Comparison of ENCODE assay signal across 16 mouse cellular contexts in genomic region chr10:92428026-92428425, GRCm38 (mm10).
"Had no signal": no experiment of that assay in that cellular context is flagged by ENCODE, and none has a peak within 500 bp of the region (broad histone marks: within the 10 kb centered on the region; RNA-seq: fewer than 3 reads in every experiment).

No protein-coding gene starts in this region.

- H3K4me3 ChIP-seq: limb, embryonic 15.5 days; liver, embryonic 12.5 days; megakaryocyte, embryonic 14.5 days; neural tube, embryonic 12.5 days had no signal

- H3K9me3 ChIP-seq: limb, embryonic 15.5 days; liver, embryonic 12.5 days; neural tube, embryonic 12.5 days had no signal

- H3K4me1 ChIP-seq: limb, embryonic 15.5 days; liver, embryonic 12.5 days; megakaryocyte, embryonic 14.5 days; neural tube, embryonic 12.5 days had no signal

- DNase-seq: kidney, adult 9 months; kidney, postnatal 25 days; layer of hippocampus, postnatal 36 days; lung, embryonic 14.5 days; lung, postnatal 10 days; retina, postnatal 1 day; right cerebral cortex, postnatal 4 days; spleen, adult 18-20 months; thymus, adult 2 months; thymus, postnatal 25 days had no signal

- H3K27ac ChIP-seq: limb, embryonic 15.5 days; liver, embryonic 12.5 days; macrophage; neural tube, embryonic 12.5 days had no signal

- H3K27me3 ChIP-seq: limb, embryonic 15.5 days; liver, embryonic 12.5 days; megakaryocyte, embryonic 14.5 days; neural tube, embryonic 12.5 days had no signal

- ATAC-seq: intestine, postnatal 0 days; liver, embryonic 12.5 days had no signal

- H3K4me2 ChIP-seq: limb, embryonic 15.5 days; liver, embryonic 12.5 days; lung, embryonic 14.5 days; neural tube, embryonic 12.5 days had no signal

- H3K9ac ChIP-seq: limb, embryonic 15.5 days; liver, embryonic 12.5 days; lung, embryonic 14.5 days; neural tube, embryonic 12.5 days had no signal

- H3K36me3 ChIP-seq: limb, embryonic 15.5 days; liver, embryonic 12.5 days; neural tube, embryonic 12.5 days had no signal
